Mouse (Mus musculus): ENCODE measurements around the gene Gstz1. TPM values are rescaled to one million over a fixed set of nuclear protein-coding genes. Genes with fewer than 3 reads are reported as not detected.
"Not testable (repeated sequence)": the region's sequence is repeated elsewhere in the genome, so short reads cannot be mapped to it uniquely, and the experiment has no call there.

Gene Gstz1
- total and polyA plus RNA-seq, 3 experiments = 7.2 to 71.9 (median 51.5) TPM

- TF ChIP-seq GATA2 (IDR thresholded peaks at IDR 0.05; ENCODE audit: borderline replicate concordance, low read depth, low read length) = no peak
- TF ChIP-seq CTCF (IDR thresholded peaks at IDR 0.05; ENCODE audit: low read depth, low read length) = no peak
- no peak for TF ChIP-seq TAL1 (conservative IDR thresholded peaks at IDR 0.05; ENCODE audit: low read depth, low read length)
- TF ChIP-seq POLR2AphosphoS5 (IDR thresholded peaks at IDR 0.05; ENCODE audit: insufficient replicate concordance, low read depth, low read length) = no peak
- no peak for TF ChIP-seq GATA1 (IDR thresholded peaks at IDR 0.05; ENCODE audit: borderline replicate concordance, low read length)
- H3K4me3 ChIP-seq (ENCODE audit: low read depth, low read length) = peak within 1 kb of the TSS; percentile 77
- H3K27me3 ChIP-seq (ENCODE audit: insufficient read depth, low read length) = no peaks in the 10 kb centered on the region
- peak; percentile 37 for DNase-seq (ENCODE audit: low spot score)
- no peaks in the 10 kb centered on the region for H3K9me3 ChIP-seq (replicated peaks)
- H3K4me1 ChIP-seq (ENCODE audit: insufficient read depth, low read depth, low read length) = peaks cover 26% of the 10 kb centered on the region
- H3K36me3 ChIP-seq (replicated peaks) = peaks cover 3% of the 10 kb centered on the region
- no peak for ATAC-seq (ENCODE audit: extremely low read depth, insufficient number of reproducible peaks, low FRiP score, poor library complexity, severe bottlenecking)
Observed at GRCm38 (mm10) chr12:87199206-87199972, 52.4 kb downstream of the Gstz1 start, which contains the start of gene Samd15. TSS of gene Samd15 (plus strand) at chr12:87199723.

- peak within 1 kb of the TSS; percentile 77 for H3K4me3 ChIP-seq (ENCODE audit: low read depth, low read length)
Observed at GRCm38 (mm10) chr12:87199973-87200586, 53.1 kb downstream of the Gstz1 start, which contains the start of gene Tmed8. TSS of gene Tmed8 (minus strand) at chr12:87200454.

GRCm38 (mm10) chr12:87201694-87202093, 54.7 kb downstream of the Gstz1 start:
- Histone ChIP-seq H3K4me1 (ENCODE audit: insufficient read depth, low read depth, low read length) (peaks cover 26% of the 10 kb centered on the region), H3K9me3 (replicated peaks) (no peaks in the 10 kb centered on the region), H3K4me3 (ENCODE audit: low read depth, low read length) (no peak overlapping the region), H3K27me3 (ENCODE audit: insufficient read depth, low read length) (no peaks in the 10 kb centered on the region), H3K36me3 (replicated peaks) (peaks cover 2% of the 10 kb centered on the region)
- DNase-seq (ENCODE audit: low spot score) = no peak
- no peak for ATAC-seq (ENCODE audit: extremely low read depth, insufficient number of reproducible peaks, low FRiP score, poor library complexity, severe bottlenecking)
- TF ChIP-seq POLR2AphosphoS5 (IDR thresholded peaks at IDR 0.05; ENCODE audit: insufficient replicate concordance, low read depth, low read length) = no peak
- TF ChIP-seq GATA1 (IDR thresholded peaks at IDR 0.05; ENCODE audit: borderline replicate concordance, low read length) = no peak
- TF ChIP-seq CTCF (IDR thresholded peaks at IDR 0.05; ENCODE audit: low read depth, low read length) = no peak
- no peak for TF ChIP-seq TAL1 (conservative IDR thresholded peaks at IDR 0.05; ENCODE audit: low read depth, low read length)
- no peak for TF ChIP-seq GATA2 (IDR thresholded peaks at IDR 0.05; ENCODE audit: borderline replicate concordance, low read depth, low read length)

More at GRCm38 (mm10) chr12:87199973-87200586, 53.1 kb downstream of the Gstz1 start, which contains the start of gene Tmed8:
- H3K36me3 ChIP-seq (replicated peaks) = peaks cover 3% of the 10 kb centered on the region
- ATAC-seq (ENCODE audit: extremely low read depth, insufficient number of reproducible peaks, low FRiP score, poor library complexity, severe bottlenecking) (peak; percentile 48; the same call in 1 of the 2 replicates), DNase-seq (ENCODE audit: low spot score) (peak; percentile 81)
- no peaks in the 10 kb centered on the region for H3K9me3 ChIP-seq (replicated peaks)
- H3K27me3 ChIP-seq (ENCODE audit: insufficient read depth, low read length) = no peaks in the 10 kb centered on the region
- TF ChIP-seq GATA2 (IDR thresholded peaks at IDR 0.05; ENCODE audit: borderline replicate concordance, low read depth, low read length) = no peak
- no peak for TF ChIP-seq GATA1 (IDR thresholded peaks at IDR 0.05; ENCODE audit: borderline replicate concordance, low read length)
- TF ChIP-seq POLR2AphosphoS5 (IDR thresholded peaks at IDR 0.05; ENCODE audit: insufficient replicate concordance, low read depth, low read length) = no peak
- TF ChIP-seq TAL1 (conservative IDR thresholded peaks at IDR 0.05; ENCODE audit: low read depth, low read length) = no peak
- no peak for TF ChIP-seq CTCF (IDR thresholded peaks at IDR 0.05; ENCODE audit: low read depth, low read length)
- peaks cover 26% of the 10 kb centered on the region for H3K4me1 ChIP-seq (ENCODE audit: insufficient read depth, low read depth, low read length)

GRCm38 (mm10) chr12:87205789-87206188, 58.8 kb downstream of the Gstz1 start:
- H3K27me3 ChIP-seq (ENCODE audit: insufficient read depth, low read length); H3K4me1 ChIP-seq (ENCODE audit: insufficient read depth, low read depth, low read length); ATAC-seq (ENCODE audit: extremely low read depth, insufficient number of reproducible peaks, low FRiP score, poor library complexity, severe bottlenecking): not testable (repeated sequence)

GRCm38 (mm10) chr12:87212844-87213606, 66.1 kb downstream of the Gstz1 start:
- Histone ChIP-seq H3K27me3 (ENCODE audit: insufficient read depth, low read length) (peaks cover 5% of the 10 kb centered on the region; the same call in 1 of the 2 replicates), H3K4me1 (ENCODE audit: insufficient read depth, low read depth, low read length) (peaks cover 7% of the 10 kb centered on the region; the same call in 1 of the 2 replicates), H3K36me3 (replicated peaks) (no peaks in the 10 kb centered on the region), H3K9me3 (replicated peaks) (no peaks in the 10 kb centered on the region), H3K4me3 (ENCODE audit: low read depth, low read length) (no peak overlapping the region)
- no peak; the same call in 1 of the 2 replicates for ATAC-seq (ENCODE audit: extremely low read depth, insufficient number of reproducible peaks, low FRiP score, poor library complexity, severe bottlenecking)
- no peak for TF ChIP-seq CTCF (IDR thresholded peaks at IDR 0.05; ENCODE audit: low read depth, low read length)
- TF ChIP-seq POLR2AphosphoS5 (IDR thresholded peaks at IDR 0.05; ENCODE audit: insufficient replicate concordance, low read depth, low read length) = no peak
- TF ChIP-seq TAL1 (conservative IDR thresholded peaks at IDR 0.05; ENCODE audit: low read depth, low read length) = no peak
- TF ChIP-seq GATA1 (IDR thresholded peaks at IDR 0.05; ENCODE audit: borderline replicate concordance, low read length) = no peak
- no peak for TF ChIP-seq GATA2 (IDR thresholded peaks at IDR 0.05; ENCODE audit: borderline replicate concordance, low read depth, low read length)
- DNase-seq (ENCODE audit: low spot score) = no peak

More at GRCm38 (mm10) chr12:87205789-87206188, 58.8 kb downstream of the Gstz1 start:
- H3K36me3 ChIP-seq (replicated peaks); DNase-seq (ENCODE audit: low spot score); H3K4me3 ChIP-seq (ENCODE audit: low read depth, low read length); H3K9me3 ChIP-seq (replicated peaks): not testable (repeated sequence)

Other genes with a start within 250 kb of the Gstz1 start
- gene Cipc, start 200.1 kb upstream of the Gstz1 start, total RNA-seq (2014; fragmentation: Nextera tagmentation) = 89.5 and 104 TPM in 2 replicates
- 70.0 and 75.9 TPM in 2 replicates for gene Cipc, start 200.1 kb upstream of the Gstz1 start, total RNA-seq (2017)
- gene Cipc, start 200.1 kb upstream of the Gstz1 start, polyA plus RNA-seq (2012) = 35.5 and 42.7 TPM in 2 replicates
- gene Zdhhc22, start 156.7 kb upstream of the Gstz1 start, total RNA-seq (2014; fragmentation: Nextera tagmentation) = not detected in 2 replicates
- gene Zdhhc22, start 156.7 kb upstream of the Gstz1 start, total RNA-seq (2017) = 0.06 and 0.11 TPM in 2 replicates
- not detected in 2 replicates for gene Zdhhc22, start 156.7 kb upstream of the Gstz1 start, polyA plus RNA-seq (2012)
- not detected in 2 replicates for gene Tmem63c, start 125.8 kb upstream of the Gstz1 start, total RNA-seq (2014; fragmentation: Nextera tagmentation)
- gene Tmem63c, start 125.8 kb upstream of the Gstz1 start, total RNA-seq (2017) = not detected in 2 replicates
- gene Tmem63c, start 125.8 kb upstream of the Gstz1 start, polyA plus RNA-seq (2012) = not detected in 2 replicates
- gene Ngb, start 44.6 kb upstream of the Gstz1 start, total RNA-seq (2014; fragmentation: Nextera tagmentation) = not detected in 2 replicates
- gene Ngb, start 44.6 kb upstream of the Gstz1 start, total RNA-seq (2017) = 0.23 and 0.49 TPM in 2 replicates
- not detected in 2 replicates for gene Ngb, start 44.6 kb upstream of the Gstz1 start, polyA plus RNA-seq (2012)
- gene Pomt2, start 803 bp downstream of the Gstz1 start, total RNA-seq (2014; fragmentation: Nextera tagmentation) = 12.7 and 14.0 TPM in 2 replicates
- gene Pomt2, start 803 bp downstream of the Gstz1 start, total RNA-seq (2017) = 10.6 and 11.9 TPM in 2 replicates
- gene Pomt2, start 803 bp downstream of the Gstz1 start, polyA plus RNA-seq (2012) = 5.0 and 5.3 TPM in 2 replicates
- 2.8 and 3.2 TPM in 2 replicates for gene Samd15, start 52.6 kb downstream of the Gstz1 start, total RNA-seq (2014; fragmentation: Nextera tagmentation)
- gene Samd15, start 52.6 kb downstream of the Gstz1 start, total RNA-seq (2017) = 1.5 and 2.3 TPM in 2 replicates
- gene Samd15, start 52.6 kb downstream of the Gstz1 start, polyA plus RNA-seq (2012) = 0.21 TPM in 1 of 2 replicates, not detected in the other
- gene Tmed8, start 53.3 kb downstream of the Gstz1 start, total RNA-seq (2014; fragmentation: Nextera tagmentation) = 21.6 and 21.8 TPM in 2 replicates
- 30.8 and 32.5 TPM in 2 replicates for gene Tmed8, start 53.3 kb downstream of the Gstz1 start, total RNA-seq (2017)
- gene Tmed8, start 53.3 kb downstream of the Gstz1 start, polyA plus RNA-seq (2012) = 1.7 and 2.2 TPM in 2 replicates
- 0.75 TPM in 1 of 2 replicates, not detected in the other for gene Noxred1, start 91.6 kb downstream of the Gstz1 start, total RNA-seq (2014; fragmentation: Nextera tagmentation)
- 0.11 and 0.58 TPM in 2 replicates for gene Noxred1, start 91.6 kb downstream of the Gstz1 start, total RNA-seq (2017)
- not detected in 2 replicates for gene Noxred1, start 91.6 kb downstream of the Gstz1 start, polyA plus RNA-seq (2012)
- 31.6 and 36.4 TPM in 2 replicates for gene Vipas39, start 119.1 kb downstream of the Gstz1 start, total RNA-seq (2014; fragmentation: Nextera tagmentation)
- 42.4 and 43.1 TPM in 2 replicates for gene Vipas39, start 119.1 kb downstream of the Gstz1 start, total RNA-seq (2017)
- gene Vipas39, start 119.1 kb downstream of the Gstz1 start, polyA plus RNA-seq (2012) = 1.2 and 1.3 TPM in 2 replicates
- gene Ahsa1, start 119.3 kb downstream of the Gstz1 start, total RNA-seq (2014; fragmentation: Nextera tagmentation) = 117 and 144 TPM in 2 replicates
- gene Ahsa1, start 119.3 kb downstream of the Gstz1 start, total RNA-seq (2017) = 400 and 401 TPM in 2 replicates
- gene Ahsa1, start 119.3 kb downstream of the Gstz1 start, polyA plus RNA-seq (2012) = 207 and 209 TPM in 2 replicates
- not detected in 2 replicates for gene Ism2, start 152.5 kb downstream of the Gstz1 start, total RNA-seq (2014; fragmentation: Nextera tagmentation)
- 0.05 TPM in 1 of 2 replicates, not detected in the other for gene Ism2, start 152.5 kb downstream of the Gstz1 start, total RNA-seq (2017)
- gene Ism2, start 152.5 kb downstream of the Gstz1 start, polyA plus RNA-seq (2012) = not detected in 2 replicates
- 111 and 123 TPM in 2 replicates for gene Sptlc2, start 241.2 kb downstream of the Gstz1 start, total RNA-seq (2014; fragmentation: Nextera tagmentation)
- gene Sptlc2, start 241.2 kb downstream of the Gstz1 start, total RNA-seq (2017) = 197 and 212 TPM in 2 replicates
- gene Sptlc2, start 241.2 kb downstream of the Gstz1 start, polyA plus RNA-seq (2012) = 50.5 and 52.7 TPM in 2 replicates

Data from G1E (cell line).